Mouse (Mus musculus): Measurements from ENCODE around the gene Gm26602. TPM values are rescaled to one million over a fixed set of nuclear protein-coding genes. Genes with fewer than 3 reads are reported as not detected.
A peak's percentile ranks its signal among the peaks of the same experiment; 100 is the strongest.

Gene Gm26602
- polyA plus RNA-seq, 1 experiment from 2014 or later: 4.3 TPM

DNA sequence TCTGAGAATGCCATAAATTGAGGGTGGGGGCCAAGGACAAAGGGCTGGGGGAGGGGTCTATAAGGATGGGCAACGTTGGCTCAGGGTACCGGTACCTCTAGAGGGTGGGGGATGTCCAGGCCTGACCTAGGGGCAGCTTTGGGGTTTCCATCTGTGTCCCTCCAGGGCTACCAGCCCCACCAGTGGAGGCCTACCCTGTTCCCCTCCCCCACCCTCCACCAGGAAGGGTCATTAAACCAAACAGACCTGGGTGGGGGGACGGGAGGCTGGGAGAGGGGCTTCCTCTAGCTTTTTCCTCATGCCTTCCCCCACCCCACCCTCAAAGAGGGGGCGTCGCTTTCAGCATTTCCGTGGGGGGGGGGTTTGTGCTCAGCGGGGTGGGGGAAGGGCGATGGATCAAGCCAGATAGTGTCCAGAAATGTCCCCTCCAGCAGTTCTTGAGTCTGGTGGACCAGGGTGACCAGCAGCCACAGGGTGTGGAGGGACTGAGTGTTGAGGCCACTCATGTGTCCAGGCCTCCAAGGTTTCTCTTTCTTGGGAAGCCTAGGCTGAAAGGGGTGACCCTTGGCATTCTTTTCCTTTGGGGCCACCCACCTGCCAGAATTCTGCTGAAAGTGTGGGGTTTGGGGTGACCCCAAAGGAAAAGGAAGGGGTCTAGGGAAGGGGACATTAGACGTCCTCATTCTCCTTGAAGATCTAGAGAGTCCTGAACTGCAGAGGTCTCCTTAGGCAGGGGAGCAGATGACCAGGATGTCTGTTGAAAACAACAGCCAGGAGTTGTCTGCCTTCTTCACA lies 18.4 kb downstream of the Gm26602 start:
- peaks cover 18% of the 10 kb centered on the region; the same call in 1 of the 2 replicates for H3K4me1 ChIP-seq (ENCODE audit: control insufficient read depth, insufficient read depth, low read length)
- ATAC-seq (replicated peaks; ENCODE audit: insufficient number of reproducible peaks, low FRiP score, low TSS enrichment, low read depth) (no peak), DNase-seq (ENCODE audit: low spot score) (peak; percentile 36)
- no peaks in the 10 kb centered on the region for H3K27me3 ChIP-seq (ENCODE audit: control insufficient read depth, insufficient read depth, low read length)
- 20% methylated on average over 8 of the region's 9 CpGs for WGBS
- H3K4me2 ChIP-seq (ENCODE audit: low read depth, low read length): peak overlapping the region; percentile 68
- H3K9me3 ChIP-seq (replicated peaks; ENCODE audit: control insufficient read depth, low read length): no peaks in the 10 kb centered on the region
- peak overlapping the region; percentile 72 for H3K4me3 ChIP-seq (ENCODE audit: low read depth, low read length)
- peak overlapping the region; percentile 68; the same call in 1 of the 2 replicates for H3K27ac ChIP-seq (replicated peaks; ENCODE audit: low read depth, low read length)
- H3K9ac ChIP-seq (replicated peaks; ENCODE audit: low read length): peak overlapping the region; percentile 48
- H3K36me3 ChIP-seq (replicated peaks; ENCODE audit: control insufficient read depth, insufficient read depth, low read depth, low read length): no peaks in the 10 kb centered on the region; the same call in 1 of the 2 replicates

DNA sequence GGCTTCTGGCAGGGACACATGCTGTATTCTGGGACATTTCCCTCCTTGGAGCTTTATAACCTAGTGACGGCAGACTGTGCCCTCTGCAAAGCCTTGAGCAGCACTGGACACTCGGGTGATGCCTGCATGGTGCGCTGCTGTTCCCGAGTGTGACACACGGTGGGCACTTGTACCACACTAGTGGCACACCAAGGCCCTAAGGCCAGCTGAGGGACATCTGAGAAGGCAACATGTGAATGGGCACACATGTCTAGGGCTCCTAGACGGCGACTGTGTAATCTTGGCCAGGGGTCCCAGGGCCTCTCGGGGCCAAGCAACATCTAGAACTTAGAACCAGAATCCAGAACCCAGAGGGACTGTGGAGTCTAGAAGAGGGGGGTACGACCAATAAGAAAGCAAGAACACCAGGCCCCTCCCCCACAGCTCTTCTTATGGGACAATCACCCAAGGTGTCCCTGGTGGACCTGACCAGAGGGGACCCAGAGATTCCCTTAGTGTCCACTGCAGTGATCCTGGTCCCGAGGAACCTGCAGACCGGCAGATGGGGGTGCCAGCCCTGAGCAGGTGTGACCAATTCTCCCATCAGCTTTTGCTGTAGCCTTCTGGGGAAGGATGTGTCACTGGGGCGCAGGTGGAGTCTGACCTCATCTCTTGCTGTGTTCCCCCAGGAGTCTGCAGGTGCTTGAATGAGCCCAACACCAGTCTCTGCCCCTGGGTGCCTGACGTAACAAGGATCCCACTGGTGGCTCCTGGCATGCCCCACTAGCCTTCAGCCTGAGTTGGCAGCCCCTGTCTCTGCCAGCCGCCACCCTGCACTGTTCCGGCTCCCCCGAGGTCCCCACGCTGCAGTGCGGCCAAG lies 19.5 kb downstream of the Gm26602 start:
- H3K9ac ChIP-seq (replicated peaks; ENCODE audit: low read length): no peak overlapping the region
- H3K36me3 ChIP-seq (replicated peaks; ENCODE audit: control insufficient read depth, insufficient read depth, low read depth, low read length): no peaks in the 10 kb centered on the region; the same call in 1 of the 2 replicates
- no peaks in the 10 kb centered on the region for H3K9me3 ChIP-seq (replicated peaks; ENCODE audit: control insufficient read depth, low read length)
- 92% methylated on average over 18 of the region's 18 CpGs for WGBS
- H3K27me3 ChIP-seq (ENCODE audit: control insufficient read depth, insufficient read depth, low read length): no peaks in the 10 kb centered on the region
- no peak overlapping the region for H3K27ac ChIP-seq (replicated peaks; ENCODE audit: low read depth, low read length)
- DNase-seq (ENCODE audit: low spot score) (no peak), ATAC-seq (replicated peaks; ENCODE audit: insufficient number of reproducible peaks, low FRiP score, low TSS enrichment, low read depth) (no peak)
- no peak overlapping the region for H3K4me2 ChIP-seq (ENCODE audit: low read depth, low read length)
- H3K4me3 ChIP-seq (ENCODE audit: low read depth, low read length): no peak overlapping the region
- peaks cover 18% of the 10 kb centered on the region; the same call in 1 of the 2 replicates for H3K4me1 ChIP-seq (ENCODE audit: control insufficient read depth, insufficient read depth, low read length)

DNA sequence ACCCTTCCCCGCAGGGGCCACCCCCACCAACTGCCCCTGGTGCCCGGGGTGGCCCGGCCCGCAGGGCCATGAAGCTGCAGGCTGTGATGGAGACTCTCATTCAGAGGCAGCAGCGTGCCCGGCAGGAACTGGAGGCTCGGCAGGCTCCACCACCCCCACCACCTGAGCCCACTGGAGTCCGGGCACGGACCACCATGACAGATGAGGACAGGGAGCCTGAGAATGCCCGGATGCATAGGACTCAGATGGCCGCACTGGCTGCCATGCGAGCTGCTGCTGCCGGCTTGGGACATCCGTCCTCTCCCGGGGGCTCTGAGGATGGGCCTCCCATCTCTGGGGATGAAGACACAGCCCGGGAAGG lies 20.1 kb downstream of the Gm26602 start:
- no peaks in the 10 kb centered on the region; the same call in 1 of the 2 replicates for H3K36me3 ChIP-seq (replicated peaks; ENCODE audit: control insufficient read depth, insufficient read depth, low read depth, low read length)
- WGBS: 90% methylated on average over 16 of the region's 16 CpGs
- H3K4me2 ChIP-seq (ENCODE audit: low read depth, low read length): no peak overlapping the region
- no peak for ATAC-seq (replicated peaks; ENCODE audit: insufficient number of reproducible peaks, low FRiP score, low TSS enrichment, low read depth)
- H3K4me3 ChIP-seq (ENCODE audit: low read depth, low read length): no peak overlapping the region
- no peak for DNase-seq (ENCODE audit: low spot score)
- H3K9me3 ChIP-seq (replicated peaks; ENCODE audit: control insufficient read depth, low read length): no peaks in the 10 kb centered on the region
- H3K4me1 ChIP-seq (ENCODE audit: control insufficient read depth, insufficient read depth, low read length): peaks cover 18% of the 10 kb centered on the region; the same call in 1 of the 2 replicates
- no peak overlapping the region for H3K27ac ChIP-seq (replicated peaks; ENCODE audit: low read depth, low read length)
- H3K27me3 ChIP-seq (ENCODE audit: control insufficient read depth, insufficient read depth, low read length): no peaks in the 10 kb centered on the region
- no peak overlapping the region for H3K9ac ChIP-seq (replicated peaks; ENCODE audit: low read length)

GRCm38 (mm10) chr10:79931797-79932196 lies 21.1 kb downstream of the Gm26602 start:
- no peaks in the 10 kb centered on the region for H3K27me3 ChIP-seq (ENCODE audit: control insufficient read depth, insufficient read depth, low read length)
- 89% methylated on average over 9 of the region's 9 CpGs for WGBS
- peaks cover 16% of the 10 kb centered on the region; the same call in 1 of the 2 replicates for H3K4me1 ChIP-seq (ENCODE audit: control insufficient read depth, insufficient read depth, low read length)
- H3K4me2 ChIP-seq (ENCODE audit: low read depth, low read length): no peak overlapping the region
- ATAC-seq (replicated peaks; ENCODE audit: insufficient number of reproducible peaks, low FRiP score, low TSS enrichment, low read depth): no peak
- H3K4me3 ChIP-seq (ENCODE audit: low read depth, low read length): no peak overlapping the region
- H3K9me3 ChIP-seq (replicated peaks; ENCODE audit: control insufficient read depth, low read length): no peaks in the 10 kb centered on the region
- no peak for DNase-seq (ENCODE audit: low spot score)
- H3K27ac ChIP-seq (replicated peaks; ENCODE audit: low read depth, low read length): no peak overlapping the region
- no peaks in the 10 kb centered on the region; the same call in 1 of the 2 replicates for H3K36me3 ChIP-seq (replicated peaks; ENCODE audit: control insufficient read depth, insufficient read depth, low read depth, low read length)
- no peak overlapping the region; the same call in 1 of the 2 replicates for H3K9ac ChIP-seq (replicated peaks; ENCODE audit: low read length)

DNA sequence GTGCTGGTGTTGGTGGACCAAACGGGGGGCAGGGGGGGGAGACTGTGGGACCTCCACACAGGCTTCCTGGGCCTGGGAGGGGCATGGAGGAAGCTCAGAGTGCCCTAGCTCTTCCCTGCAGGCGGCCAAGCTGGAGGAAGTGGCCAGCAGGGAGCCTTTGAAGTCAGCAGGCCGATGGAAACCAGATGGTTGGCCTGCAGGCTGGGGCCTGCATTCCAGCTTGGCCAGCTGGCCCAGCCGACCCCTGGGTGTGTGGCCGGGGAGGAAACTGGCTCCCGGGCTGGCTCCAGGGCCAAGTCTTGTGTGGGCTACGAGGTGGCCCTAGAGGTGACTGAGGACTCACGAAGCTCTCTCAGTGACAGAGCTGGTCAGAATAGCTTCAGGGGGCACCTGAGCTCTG lies 22.1 kb downstream of the Gm26602 start:
- Histone ChIP-seq H3K4me1 (ENCODE audit: control insufficient read depth, insufficient read depth, low read length) (peaks cover 16% of the 10 kb centered on the region; the same call in 1 of the 2 replicates), H3K27me3 (ENCODE audit: control insufficient read depth, insufficient read depth, low read length) (no peaks in the 10 kb centered on the region), H3K9ac (replicated peaks; ENCODE audit: low read length) (peak overlapping the region; percentile 18; the same call in 1 of the 2 replicates), H3K4me2 (ENCODE audit: low read depth, low read length) (0 out of 2 replicates have a peak overlapping the region, but pooled peaks have one; percentile 16), H3K27ac (replicated peaks; ENCODE audit: low read depth, low read length) (peak overlapping the region; percentile 52), H3K36me3 (replicated peaks; ENCODE audit: control insufficient read depth, insufficient read depth, low read depth, low read length) (no peaks in the 10 kb centered on the region; the same call in 1 of the 2 replicates), H3K4me3 (ENCODE audit: low read depth, low read length) (no peak overlapping the region), H3K9me3 (replicated peaks; ENCODE audit: control insufficient read depth, low read length) (no peaks in the 10 kb centered on the region)
- whole genome bisulfite sequencing: 10% methylated on average over 8 of the region's 8 CpGs
- no peak for ATAC-seq (replicated peaks; ENCODE audit: insufficient number of reproducible peaks, low FRiP score, low TSS enrichment, low read depth)
- peak; percentile 67 for DNase-seq (ENCODE audit: low spot score)

- DNase-seq (ENCODE audit: low spot score) (no peak), ATAC-seq (replicated peaks; ENCODE audit: insufficient number of reproducible peaks, low FRiP score, low TSS enrichment, low read depth) (no peak)
- H3K4me1 ChIP-seq (ENCODE audit: control insufficient read depth, insufficient read depth, low read length): peaks cover 16% of the 10 kb centered on the region; the same call in 1 of the 2 replicates
- H3K4me2 ChIP-seq (ENCODE audit: low read depth, low read length): no peak overlapping the region
- H3K4me3 ChIP-seq (ENCODE audit: low read depth, low read length): no peak overlapping the region
- 58% methylated on average over 9 of the region's 9 CpGs for WGBS
- H3K9ac ChIP-seq (replicated peaks; ENCODE audit: low read length): no peak overlapping the region
- H3K27ac ChIP-seq (replicated peaks; ENCODE audit: low read depth, low read length): peak overlapping the region; percentile 52
- H3K36me3 ChIP-seq (replicated peaks; ENCODE audit: control insufficient read depth, insufficient read depth, low read depth, low read length): no peaks in the 10 kb centered on the region; the same call in 1 of the 2 replicates
- no peaks in the 10 kb centered on the region for H3K27me3 ChIP-seq (ENCODE audit: control insufficient read depth, insufficient read depth, low read length)
- no peaks in the 10 kb centered on the region for H3K9me3 ChIP-seq (replicated peaks; ENCODE audit: control insufficient read depth, low read length)
Measured at GRCm38 (mm10) chr10:79933145-79933679, 22.6 kb downstream of the Gm26602 start.

DNA sequence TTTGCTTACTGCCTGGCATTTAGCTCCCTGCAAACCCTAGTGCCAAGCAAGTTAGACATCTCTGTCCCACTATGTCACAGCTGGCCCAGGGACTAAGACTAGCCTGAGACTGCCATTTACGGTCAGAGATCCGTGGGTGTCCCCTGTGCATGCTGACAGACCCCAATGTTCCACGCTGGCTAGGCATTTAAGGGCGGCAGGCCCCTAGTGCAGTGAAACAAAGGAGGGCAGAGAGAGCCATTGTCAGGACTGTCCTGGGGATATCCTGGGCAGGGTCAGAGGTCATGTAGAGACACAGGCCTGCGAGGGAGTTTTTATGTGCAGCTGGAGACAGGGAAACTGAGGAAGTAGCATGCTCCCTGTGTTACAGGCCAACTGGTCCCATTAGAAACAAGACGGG lies 23.2 kb downstream of the Gm26602 start:
- Histone ChIP-seq H3K36me3 (replicated peaks; ENCODE audit: control insufficient read depth, insufficient read depth, low read depth, low read length) (no peaks in the 10 kb centered on the region; the same call in 1 of the 2 replicates), H3K9me3 (replicated peaks; ENCODE audit: control insufficient read depth, low read length) (no peaks in the 10 kb centered on the region), H3K4me2 (ENCODE audit: low read depth, low read length) (no peak overlapping the region), H3K9ac (replicated peaks; ENCODE audit: low read length) (no peak overlapping the region), H3K4me3 (ENCODE audit: low read depth, low read length) (no peak overlapping the region), H3K27me3 (ENCODE audit: control insufficient read depth, insufficient read depth, low read length) (no peaks in the 10 kb centered on the region), H3K27ac (replicated peaks; ENCODE audit: low read depth, low read length) (no peak overlapping the region), H3K4me1 (ENCODE audit: control insufficient read depth, insufficient read depth, low read length) (peaks cover 14% of the 10 kb centered on the region; the same call in 1 of the 2 replicates)
- no peak for DNase-seq (ENCODE audit: low spot score)
- WGBS: 52% methylated on average over 6 of the region's 6 CpGs
- no peak for ATAC-seq (replicated peaks; ENCODE audit: insufficient number of reproducible peaks, low FRiP score, low TSS enrichment, low read depth)

Data from embryonic facial prominence, embryonic 11.5 days (tissue).